Mouse (Mus musculus) CD8-positive naive resting alpha-beta T cell, adult 2 months (primary cell): ENCODE data around the gene Cntn6.

Source experiments
- DNase-seq, 2 experiments: peaks; one replicate each; pipeline ENCODE4 v3.0.0; 2022; ENCODE audit warnings: low read depth in 2 of 2, low spot score in 2 of 2

Cntn6 gene

GRCm38 (mm10) chr6:104492490-104493431, at the start of gene Cntn6:
TSS of gene Cntn6 (plus strand) at chr6:104492790.
- no peak for DNase-seq

- DNase-seq = no peak
Observed at GRCm38 (mm10) chr6:104443731-104444130, 48.9 kb upstream of the Cntn6 start.

GRCm38 (mm10) chr6:104470706-104471105, 21.9 kb upstream of the Cntn6 start:
- no peak for DNase-seq

- no peak for DNase-seq
Observed at GRCm38 (mm10) chr6:104479242-104479641, 13.3 kb upstream of the Cntn6 start.

- DNase-seq = no peak
Observed at GRCm38 (mm10) chr6:104493459-104493858, 869 bp downstream of the Cntn6 start.

GRCm38 (mm10) chr6:104495801-104496200, 3.2 kb downstream of the Cntn6 start:
- DNase-seq = no peak

- DNase-seq = no peak
Observed at GRCm38 (mm10) chr6:104563993-104564392, 71.4 kb downstream of the Cntn6 start.

- DNase-seq = no peak
Observed at GRCm38 (mm10) chr6:104569564-104569963, 77.0 kb downstream of the Cntn6 start.

GRCm38 (mm10) chr6:104588028-104588427, 95.4 kb downstream of the Cntn6 start:
- DNase-seq = no peak

- no peak for DNase-seq
Observed at GRCm38 (mm10) chr6:104600838-104601397, 108.3 kb downstream of the Cntn6 start.

- DNase-seq = no peak
Observed at GRCm38 (mm10) chr6:104602894-104603293, 110.3 kb downstream of the Cntn6 start.

GRCm38 (mm10) chr6:104603371-104603770, 110.8 kb downstream of the Cntn6 start:
- DNase-seq = no peak

- no peak for DNase-seq
Observed at GRCm38 (mm10) chr6:104605214-104605613, 112.6 kb downstream of the Cntn6 start.

GRCm38 (mm10) chr6:104653518-104653917, 160.9 kb downstream of the Cntn6 start:
- no peak for DNase-seq

GRCm38 (mm10) chr6:104668701-104669100, 176.1 kb downstream of the Cntn6 start:
- DNase-seq = no peak

- no peak for DNase-seq
Observed at GRCm38 (mm10) chr6:104674249-104674648, 181.7 kb downstream of the Cntn6 start.

- DNase-seq = no peak
Observed at GRCm38 (mm10) chr6:104679809-104680495, 187.4 kb downstream of the Cntn6 start.

- no peak for DNase-seq
Observed at GRCm38 (mm10) chr6:104687980-104688379, 195.4 kb downstream of the Cntn6 start.

- no peak for DNase-seq
Observed at GRCm38 (mm10) chr6:104688439-104689125, 196.0 kb downstream of the Cntn6 start.

- no peak for DNase-seq
Observed at GRCm38 (mm10) chr6:104728571-104728970, 236.0 kb downstream of the Cntn6 start.

- no peak for DNase-seq
Observed at GRCm38 (mm10) chr6:104734256-104734655, 241.7 kb downstream of the Cntn6 start.
